Comparison of ENCODE assay signal across 8 mouse cellular contexts in genomic region chr6:47454575-47455571, GRCm38 (mm10). TPM values are rescaled to one million over a fixed set of nuclear protein-coding genes. Genes with fewer than 3 reads are reported as not detected.
DNase-seq lines count a peak whose midpoint lies in the region; ATAC-seq and TF ChIP-seq lines count a peak whose summit lies in the region.

No protein-coding gene starts in this region.

- no peaks in the 10 kb centered on the region for H3K27me3 ChIP-seq in embryonic facial prominence, embryonic 10.5 days (replicated peaks; ENCODE audit: low read depth, poor library complexity, severe bottlenecking)
- H3K27me3 ChIP-seq in limb, embryonic 14.5 days (ENCODE audit: control insufficient read depth, insufficient read depth, low read length) = no peaks in the 10 kb centered on the region
- H3K27me3 ChIP-seq in midbrain, embryonic 16.5 days (ENCODE audit: control insufficient read depth, insufficient read depth, low read depth, low read length) = no peaks in the 10 kb centered on the region

- peak overlapping the region; percentile 84 for H3K4me2 ChIP-seq in limb, embryonic 14.5 days (replicated peaks; ENCODE audit: low read depth, low read length, severe bottlenecking)
- H3K4me2 ChIP-seq in midbrain, embryonic 16.5 days (ENCODE audit: low read length) = peak overlapping the region; percentile 95

- WGBS in embryonic facial prominence, embryonic 10.5 days = under 1% methylated on average over 79 of the region's 79 CpGs
- WGBS in limb, embryonic 14.5 days = under 1% methylated on average over 76 of the region's 79 CpGs
- WGBS in midbrain, embryonic 16.5 days = under 1% methylated on average over 76 of the region's 79 CpGs

- H3K4me1 ChIP-seq in embryonic facial prominence, embryonic 10.5 days = peaks cover 20% of the 10 kb centered on the region
- H3K4me1 ChIP-seq in limb, embryonic 14.5 days (ENCODE audit: control insufficient read depth, insufficient read depth, low read length) = peaks cover 10% of the 10 kb centered on the region
- H3K4me1 ChIP-seq in midbrain, embryonic 16.5 days (ENCODE audit: control insufficient read depth, insufficient read depth, low read length) = peaks cover 29% of the 10 kb centered on the region

- no peaks in the 10 kb centered on the region for H3K9me3 ChIP-seq in embryonic facial prominence, embryonic 10.5 days
- H3K9me3 ChIP-seq in limb, embryonic 14.5 days (ENCODE audit: control insufficient read depth, low read length) = no peaks in the 10 kb centered on the region
- no peaks in the 10 kb centered on the region for H3K9me3 ChIP-seq in midbrain, embryonic 16.5 days (replicated peaks; ENCODE audit: control insufficient read depth, low read length, poor library complexity, severe bottlenecking)

- peak overlapping the region; percentile 99 for H3K9ac ChIP-seq in limb, embryonic 14.5 days (ENCODE audit: low read depth, low read length, severe bottlenecking)
- peak overlapping the region; percentile 100 for H3K9ac ChIP-seq in midbrain, embryonic 16.5 days (ENCODE audit: low read depth, low read length)

- 0 out of 2 replicates have a peak, but pooled peaks have one; percentile 23 for TF ChIP-seq POLR2A in limb, embryonic 14.5 days (IDR thresholded peaks at IDR 0.05; ENCODE audit: borderline replicate concordance, extremely low read depth, insufficient read depth, insufficient read length)

- peaks cover 9% of the 10 kb centered on the region; the same call in 1 of the 2 replicates for H3K36me3 ChIP-seq in embryonic facial prominence, embryonic 10.5 days (replicated peaks)
- no peaks in the 10 kb centered on the region for H3K36me3 ChIP-seq in limb, embryonic 14.5 days (ENCODE audit: control insufficient read depth, insufficient read depth, low read length)
- H3K36me3 ChIP-seq in midbrain, embryonic 16.5 days (ENCODE audit: control insufficient read depth, insufficient read depth, low read length) = no peaks in the 10 kb centered on the region

- peak overlapping the region; percentile 98 for H3K27ac ChIP-seq in embryonic facial prominence, embryonic 10.5 days (replicated peaks)
- peak overlapping the region; percentile 99 for H3K27ac ChIP-seq in limb, embryonic 14.5 days (replicated peaks; ENCODE audit: low read depth, low read length)
- H3K27ac ChIP-seq in midbrain, embryonic 16.5 days (ENCODE audit: low read length) = peak overlapping the region; percentile 97

- peak overlapping the region; percentile 74 for H3K4me3 ChIP-seq in embryonic facial prominence, embryonic 10.5 days
- H3K4me3 ChIP-seq in limb, embryonic 14.5 days (replicated peaks; ENCODE audit: low read length) = peak overlapping the region; percentile 97
- H3K4me3 ChIP-seq in midbrain, embryonic 16.5 days (ENCODE audit: low read depth, low read length) = peak overlapping the region; percentile 98

- peak; percentile 66 for ATAC-seq in limb, embryonic 14.5 days (ENCODE audit: low FRiP score, low read depth)
- ATAC-seq in midbrain, embryonic 16.5 days = peak; percentile 82

- DNase-seq in layer of hippocampus, adult 11-12 months (ENCODE audit: low spot score) = peak; percentile 45
- no peak for DNase-seq in layer of hippocampus, adult 9-10 months (ENCODE audit: low spot score)
- peak; percentile 86 for DNase-seq in embryonic facial prominence, embryonic 10.5 days (ENCODE audit: low spot score)
- DNase-seq in heart, adult 18-20 months = peak; percentile 74 to 81
- peak; percentile 76 for DNase-seq in kidney, adult 18-20 months
- peak; percentile 34 for DNase-seq in limb, embryonic 14.5 days (ENCODE audit: low spot score)
- DNase-seq in spleen, postnatal 10 days (ENCODE audit: low spot score in 2 of 2) = peak; percentile 80 to 82

RNA-seq across cellular contexts. Expression of gene Cul1, which starts 1.7 kb away (rescaled TPM):
- polyA plus RNA-seq in embryonic facial prominence, embryonic 10.5 days (2016; fragmentation: Nextera tagmentation; extraction: Ambion mirVana) = 185 and 187 TPM in 2 replicates
- 10 to 100 TPM; 58.4 to 60.2 TPM for total RNA-seq in heart, adult 18-20 months (2021)
- 83.3 and 104 TPM in 2 replicates for polyA plus RNA-seq in limb, embryonic 14.5 days (2012; rRNA removed)
- 125 and 134 TPM in 2 replicates for polyA plus RNA-seq in limb, embryonic 14.5 days (2014; fragmentation: Nextera tagmentation; extraction: Ambion mirVana)
- polyA plus RNA-seq in midbrain, embryonic 16.5 days (2015; fragmentation: Nextera tagmentation; extraction: Ambion mirVana) = 129 and 130 TPM in 2 replicates
